Mouse (Mus musculus): ENCODE results near the gene Ppp1r11.

DNA sequence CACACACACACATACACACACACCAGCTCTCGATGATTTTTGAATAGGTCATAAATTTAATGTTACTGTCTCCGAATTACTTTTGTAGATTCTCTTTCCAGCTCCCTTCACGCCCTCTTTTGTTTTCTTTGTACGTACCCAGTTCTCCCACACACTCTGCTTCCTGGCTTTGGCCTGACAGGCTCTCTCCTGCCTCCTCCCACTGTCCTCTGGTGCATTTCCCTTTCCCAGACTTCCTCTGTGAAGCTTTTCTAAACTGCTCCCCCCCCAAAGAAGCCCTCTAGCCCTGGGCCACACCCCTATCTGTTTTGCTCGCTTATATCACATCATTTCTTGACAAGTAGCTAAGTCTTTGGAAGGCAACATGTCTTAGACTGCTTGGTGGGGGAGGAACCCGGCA is 21.3 kb downstream of the Ppp1r11 start:
- TF ChIP-seq CTCF (IDR thresholded peaks at IDR 0.05; ENCODE audit: low read depth) (no peak), EP300 (IDR thresholded peaks at IDR 0.05; ENCODE audit: low read depth) (no peak)

Measured in liver, embryonic 14.5 days (tissue).